Mouse (Mus musculus) heart, postnatal 0 days (tissue): Measurements from ENCODE around the gene Tmem182. TPM values are rescaled to one million over a fixed set of nuclear protein-coding genes. Genes with fewer than 3 reads are reported as not detected.

Experiments
- ATAC-seq: fragments of 200-750 bp; cut with Nextera tagmentation; 2 replicates; pipeline ENCODE4 v1.8.0; 2017; ENCODE audit warnings: low read depth, moderate number of reproducible peaks, moderate library complexity; ENCODE audit not compliant: insufficient read depth
- DNase-seq: peaks from one replicate; pipeline ENCODE4 v3.0.0-alpha.2; 2016; ENCODE audit warnings: low spot score
- H3K27ac ChIP-seq: fragments of 300-500 bp; sonication (generic); 2 replicates; pipeline ENCODE4 v1.5.1; 2014; ENCODE audit warnings: low read depth, mild to moderate bottlenecking
- H3K27me3 ChIP-seq: fragments of 300-500 bp; sonication (generic); 2 replicates; pipeline ENCODE4 v1.6.1; 2014; ENCODE audit warnings: low read length, mixed read lengths; ENCODE audit not compliant: control insufficient read depth, insufficient read depth
- H3K36me3 ChIP-seq: fragments of 300-500 bp; sonication (generic); replicated peaks from 2 replicates; pipeline ENCODE4 v1.6.1; 2014; ENCODE audit warnings: low read length, mixed read lengths; ENCODE audit not compliant: control insufficient read depth, insufficient read depth
- H3K4me1 ChIP-seq: fragments of 300-500 bp; sonication (generic); 2 replicates; pipeline ENCODE4 v1.6.1; 2014; ENCODE audit warnings: antibody characterized with exemption; ENCODE audit not compliant: control insufficient read depth, insufficient read depth
- H3K4me2 ChIP-seq: fragments of 300-500 bp; sonication (generic); 2 replicates; pipeline ENCODE4 v1.6.1; 2014; ENCODE audit warnings: low read depth, mild to moderate bottlenecking, low read length, moderate library complexity
- H3K4me3 ChIP-seq: fragments of 300-500 bp; sonication (generic); 2 replicates; pipeline ENCODE4 v1.5.1; 2014; ENCODE audit warnings: low read depth, low read length
- H3K9ac ChIP-seq: fragments of 300-500 bp; sonication (generic); replicated peaks from 2 replicates; pipeline ENCODE4 v1.6.1; 2014; ENCODE audit warnings: low read depth, low read length, mixed read lengths
- H3K9me3 ChIP-seq: fragments of 300-500 bp; sonication (generic); replicated peaks from 2 replicates; pipeline ENCODE4 v1.6.1; 2016; ENCODE audit warnings: low read length; ENCODE audit not compliant: control insufficient read depth
- CTCF ChIP-seq: IDR thresholded peaks from 2 replicates; pipeline ENCODE4 v1.5.1; 2016; ENCODE audit warnings: antibody characterized with exemption, control low read depth, low read depth
- EP300 ChIP-seq: IDR thresholded peaks from 2 replicates; pipeline ENCODE4 v1.6.1; 2016; ENCODE audit warnings: antibody characterized with exemption, low read depth
- WGBS: fragments of 180-500 bp; shearing (Covaris S2); extraction: QIAGEN DNeasy Blood & Tissue Kit; methylation state at CpG from one replicate; pipeline ENCODE4 v1.1.7; 2014; 5-methylcytosine and 5-hydroxymethylcytosine counted together
- polyA plus RNA-seq: library from polyadenylated mRNA; unstranded; fragments of >200 nt; fragmentation: Nextera tagmentation; extraction: Ambion mirVana; gene quantifications from 2 replicates; pipeline ENCODE4 v1.2.1, GENCODE M21; 2015
- total RNA-seq: library from RNA; depleted of rRNA; stranded (reverse); fragments of >200 nt; gene quantifications from 2 replicates; pipeline ENCODE4 v1.2.3, GENCODE M21; 2014; ENCODE audit warnings: low replicate concordance

Tmem182 gene
- total and polyA plus RNA-seq, 2 experiments from 2014 or later, result 102 to 125 TPM

- H3K9ac ChIP-seq, result no peak overlapping the region
- H3K4me3 ChIP-seq, result no peak overlapping the region
- H3K36me3 ChIP-seq, result no peaks in the 10 kb centered on the region
- H3K4me2 ChIP-seq, result no peak overlapping the region
- H3K9me3 ChIP-seq, result no peaks in the 10 kb centered on the region
- H3K4me1 ChIP-seq, result peaks cover 3% of the 10 kb centered on the region; the same call in 1 of the 2 replicates
- 86% methylated on average over 3 of the region's 3 CpGs for WGBS
- no peak for TF ChIP-seq EP300
- TF ChIP-seq CTCF, result no peak
- DNase-seq (no peak), ATAC-seq (no peak)
- no peaks in the 10 kb centered on the region for H3K27me3 ChIP-seq
- no peak overlapping the region for H3K27ac ChIP-seq
These were observed 61.7 kb downstream of the Tmem182 start for GRCm38 (mm10) chr1:40867106-40867505.

- Histone ChIP-seq H3K9me3 (no peaks in the 10 kb centered on the region), H3K27me3 (no peaks in the 10 kb centered on the region), H3K9ac (no peak overlapping the region), H3K4me1 (peaks cover 3% of the 10 kb centered on the region; the same call in 1 of the 2 replicates), H3K4me3 (no peak overlapping the region), H3K27ac (no peak overlapping the region), H3K36me3 (no peaks in the 10 kb centered on the region), H3K4me2 (no peak overlapping the region)
- no peak for ATAC-seq
- TF ChIP-seq EP300 (no peak), CTCF (no peak)
- DNase-seq, result no peak
- 55% methylated on average over 2 of the region's 2 CpGs for WGBS
These were observed 62.2 kb downstream of the Tmem182 start for GRCm38 (mm10) chr1:40867651-40868050.

GRCm38 (mm10) chr1:40873760-40874455 lies 68.5 kb downstream of the Tmem182 start:
- TF ChIP-seq CTCF, result no peak
- TF ChIP-seq EP300, result no peak
- H3K27me3 ChIP-seq, result no peaks in the 10 kb centered on the region
- no peaks in the 10 kb centered on the region for H3K9me3 ChIP-seq
- DNase-seq, result no peak
- no peaks in the 10 kb centered on the region for H3K4me1 ChIP-seq
- peak overlapping the region; percentile 29 for H3K4me3 ChIP-seq
- H3K4me2 ChIP-seq, result peak overlapping the region; percentile 59
- 42% methylated on average over 10 of the region's 10 CpGs for WGBS
- ATAC-seq, result no peak; the same call in 1 of the 2 replicates
- H3K9ac ChIP-seq, result peak overlapping the region; percentile 31
- H3K27ac ChIP-seq, result peak overlapping the region; percentile 36; the same call in 1 of the 2 replicates
- H3K36me3 ChIP-seq, result no peaks in the 10 kb centered on the region

DNA sequence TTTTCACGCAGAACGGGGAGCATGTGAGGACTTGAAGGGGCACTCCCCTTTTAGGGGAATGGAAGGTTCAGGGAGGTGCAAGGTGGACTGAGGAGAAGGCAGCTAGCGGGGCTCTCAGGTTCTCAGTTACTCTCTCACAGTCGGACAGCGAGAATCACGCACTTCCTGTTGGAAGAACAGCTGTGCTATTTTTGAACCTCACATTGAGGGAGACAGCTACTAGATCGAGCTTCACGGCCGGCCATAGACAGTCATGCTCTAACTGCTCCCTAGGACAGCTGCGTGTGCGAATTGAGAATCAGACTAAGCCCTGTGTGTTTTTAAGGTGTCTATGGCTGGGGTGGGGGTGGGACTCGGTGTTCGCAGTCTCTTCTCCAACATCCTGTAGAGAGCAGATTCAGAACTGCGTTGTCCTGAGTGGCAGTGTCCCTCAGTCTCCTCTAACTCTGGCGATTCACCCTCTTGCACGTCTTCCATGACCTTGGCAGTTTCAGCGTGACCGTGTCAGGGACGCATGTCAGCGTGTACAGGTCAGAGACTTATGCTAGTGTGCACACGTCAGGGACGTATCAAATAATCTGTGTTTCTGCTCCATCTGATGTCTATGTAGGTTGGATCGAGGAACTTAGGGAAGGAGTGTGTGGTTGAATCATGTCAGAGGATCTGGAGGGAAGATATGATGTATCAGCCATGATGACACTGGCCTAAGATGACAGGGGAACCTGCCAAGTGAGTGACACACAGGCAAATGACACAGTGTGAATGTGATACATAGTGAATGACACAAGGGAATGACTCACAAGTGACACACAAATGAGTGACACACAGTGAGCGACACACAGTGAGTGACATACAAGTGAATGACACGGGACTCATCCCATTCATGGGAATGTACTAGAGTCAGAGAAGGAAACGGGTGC lies 69.3 kb downstream of the Tmem182 start:
- DNase-seq (peak; percentile 62), ATAC-seq (peak; percentile 69)
- Histone ChIP-seq H3K4me1 (no peaks in the 10 kb centered on the region), H3K9me3 (no peaks in the 10 kb centered on the region), H3K27ac (peak overlapping the region; percentile 36), H3K36me3 (no peaks in the 10 kb centered on the region), H3K4me3 (peak overlapping the region; percentile 29), H3K4me2 (peak overlapping the region; percentile 59), H3K27me3 (no peaks in the 10 kb centered on the region), H3K9ac (peak overlapping the region; percentile 31)
- no peak for TF ChIP-seq EP300
- TF ChIP-seq CTCF, result no peak
- 44% methylated on average over 26 of the region's 26 CpGs for WGBS

GRCm38 (mm10) chr1:40879051-40879450 lies 73.7 kb downstream of the Tmem182 start:
- Histone ChIP-seq H3K4me1 (no peaks in the 10 kb centered on the region), H3K4me2 (no peak overlapping the region), H3K4me3 (no peak overlapping the region), H3K36me3 (no peaks in the 10 kb centered on the region), H3K27me3 (no peaks in the 10 kb centered on the region), H3K27ac (no peak overlapping the region), H3K9ac (no peak overlapping the region), H3K9me3 (no peaks in the 10 kb centered on the region)
- DNase-seq, result peak; percentile 46
- 19% methylated on average over 9 of the region's 9 CpGs for WGBS
- TF ChIP-seq EP300 (no peak), CTCF (peak; percentile 66)
- no peak for ATAC-seq
